Mouse (Mus musculus) layer of hippocampus, adult 2 months (tissue): ENCODE measurements around the gene Poldip2. TPM values are rescaled to one million over a fixed set of nuclear protein-coding genes. Genes with fewer than 3 reads are reported as not detected.

Experiments used
- DNase-seq, 2 experiments: peaks; one replicate each; pipeline ENCODE4 v3.0.0; 2022; ENCODE audit warnings: low spot score in 2 of 2
- H3K27ac ChIP-seq: fragments of 200-600 bp; 2 replicates; pipeline ENCODE4 v1.8.1; 2022
- H3K4me3 ChIP-seq: fragments of 200-600 bp; 2 replicates; pipeline ENCODE4 v1.8.1; 2022; ENCODE audit warnings: mild to moderate bottlenecking
- CTCF ChIP-seq: fragments of 200-600 bp; conservative IDR thresholded peaks from 2 replicates; pipeline ENCODE4 v1.8.1; 2022; ENCODE audit warnings: antibody characterized with exemption, mild to moderate bottlenecking, moderate library complexity
- total RNA-seq, 2 experiments: library from RNA; stranded (reverse); gene quantifications; 2 replicates each; pipeline ENCODE4 v1.2.3; 2021

The Poldip2 gene
- total RNA-seq, 2 experiments from 2014 or later = 121 to 122 TPM

GRCm38 (mm10) chr11:78536080-78536689, 24.2 kb downstream of the Poldip2 start, which contains the start of the genes Tnfaip1 and Ift20:
Gene Tnfaip1, minus strand, starts transcription at chr11:78536332.
Gene Ift20, plus strand, starts transcription at chr11:78536361.
- Histone ChIP-seq H3K27ac (peak within 1 kb of the TSS; percentile 90), H3K4me3 (peak within 1 kb of the TSS; percentile 94)
- DNase-seq = peak; percentile 97 to 99
- TF ChIP-seq CTCF = 0 out of 2 replicates have a peak, but pooled peaks have one; percentile 2

GRCm38 (mm10) chr11:78536690-78537084, 24.7 kb downstream of the Poldip2 start:
- peak; percentile 32 to 35 for DNase-seq
- Histone ChIP-seq H3K4me3 (peak overlapping the region; percentile 94), H3K27ac (peak overlapping the region; percentile 76)
- TF ChIP-seq CTCF = no peak

- no peak for DNase-seq
- Histone ChIP-seq H3K27ac (no peak overlapping the region), H3K4me3 (no peak overlapping the region)
- no peak for TF ChIP-seq CTCF
Measured at GRCm38 (mm10) chr11:78540358-78540757, 28.4 kb downstream of the Poldip2 start.

- DNase-seq = no peak
- H3K4me3 ChIP-seq = no peak overlapping the region
- no peak overlapping the region for H3K27ac ChIP-seq
- TF ChIP-seq CTCF = peak; percentile 56
Measured at GRCm38 (mm10) chr11:78544449-78545111, 32.6 kb downstream of the Poldip2 start.

GRCm38 (mm10) chr11:78545181-78545580, 33.2 kb downstream of the Poldip2 start:
- TF ChIP-seq CTCF = no peak
- H3K27ac ChIP-seq = no peak overlapping the region

GRCm38 (mm10) chr11:78547718-78548460, 35.9 kb downstream of the Poldip2 start:
- no peak for TF ChIP-seq CTCF
- Histone ChIP-seq H3K4me3 (no peak overlapping the region), H3K27ac (no peak overlapping the region)
- DNase-seq = no peak

More at GRCm38 (mm10) chr11:78545181-78545580, 33.2 kb downstream of the Poldip2 start:
- H3K4me3 ChIP-seq = no peak overlapping the region
- DNase-seq = no peak

GRCm38 (mm10) chr11:78549491-78549987, 37.5 kb downstream of the Poldip2 start:
- TF ChIP-seq CTCF = no peak
- DNase-seq = no peak
- Histone ChIP-seq H3K4me3 (peak overlapping the region; percentile 89), H3K27ac (no peak overlapping the region)

- H3K27ac ChIP-seq = peak within 1 kb of the TSS; percentile 85
- peak within 1 kb of the TSS; percentile 89 for H3K4me3 ChIP-seq
- peak; percentile 35; the same call in 1 of the 2 replicates for TF ChIP-seq CTCF
- DNase-seq = peak; percentile 93 to 98
Measured at GRCm38 (mm10) chr11:78550168-78551058, 38.4 kb downstream of the Poldip2 start, which contains the start of gene Tmem97. Gene Tmem97, minus strand, starts transcription at chr11:78550777.

GRCm38 (mm10) chr11:78551059-78551398, 39.0 kb downstream of the Poldip2 start:
- no peak for TF ChIP-seq CTCF
- DNase-seq = no peak
- Histone ChIP-seq H3K27ac (peak overlapping the region; percentile 85), H3K4me3 (peak overlapping the region; percentile 89)

GRCm38 (mm10) chr11:78555623-78556022, 43.6 kb downstream of the Poldip2 start:
- DNase-seq = no peak
- TF ChIP-seq CTCF = no peak
- Histone ChIP-seq H3K27ac (no peak overlapping the region), H3K4me3 (no peak overlapping the region)

GRCm38 (mm10) chr11:78556070-78556469, 44.1 kb downstream of the Poldip2 start:
- no peak for TF ChIP-seq CTCF
- DNase-seq = no peak
- no peak overlapping the region for H3K4me3 ChIP-seq
- no peak overlapping the region for H3K27ac ChIP-seq

- H3K27ac ChIP-seq = no peak overlapping the region
- peak; percentile 64 for TF ChIP-seq CTCF
- DNase-seq = no peak
- no peak overlapping the region for H3K4me3 ChIP-seq
Measured at GRCm38 (mm10) chr11:78557241-78557640, 45.2 kb downstream of the Poldip2 start.
